In genomic region chr6:118311081-118311480, GRCm38 (mm10) we compare ENCODE assay signal across 21 mouse cellular contexts.
"Had no signal": no experiment of that assay in that cellular context is flagged by ENCODE, and none has a peak within 500 bp of the region (broad histone marks: within the 10 kb centered on the region; RNA-seq: fewer than 3 reads in every experiment).

No protein-coding gene starts in this region.

- H3K9me3 ChIP-seq: liver, embryonic 15.5 days; lung, embryonic 15.5 days; megakaryocyte, embryonic 14.5 days; midbrain, embryonic 13.5 days; midbrain, embryonic 15.5 days; neural tube, embryonic 13.5 days; neural tube, embryonic 15.5 days had no signal

- H3K27ac ChIP-seq: liver, embryonic 15.5 days; lung, embryonic 15.5 days; macrophage; midbrain, embryonic 13.5 days; midbrain, embryonic 15.5 days; neural tube, embryonic 13.5 days; neural tube, embryonic 15.5 days had no signal

- H3K27me3 ChIP-seq: liver, embryonic 15.5 days; lung, embryonic 15.5 days; midbrain, embryonic 13.5 days; midbrain, embryonic 15.5 days; neural tube, embryonic 13.5 days; neural tube, embryonic 15.5 days had no signal

- H3K4me2 ChIP-seq: liver, embryonic 15.5 days; lung, embryonic 15.5 days; midbrain, embryonic 13.5 days; midbrain, embryonic 15.5 days; neural tube, embryonic 13.5 days; neural tube, embryonic 15.5 days had no signal

- H3K9ac ChIP-seq: liver, embryonic 15.5 days; liver, postnatal 0 days; lung, embryonic 15.5 days; midbrain, embryonic 13.5 days; midbrain, embryonic 15.5 days; neural tube, embryonic 13.5 days; neural tube, embryonic 15.5 days had no signal

- ATAC-seq: liver, postnatal 0 days; lung, postnatal 0 days; midbrain, embryonic 13.5 days; midbrain, embryonic 15.5 days had no signal

- H3K36me3 ChIP-seq: liver, embryonic 15.5 days; lung, embryonic 15.5 days; midbrain, embryonic 13.5 days; midbrain, embryonic 15.5 days; neural tube, embryonic 13.5 days; neural tube, embryonic 15.5 days had no signal

- H3K4me3 ChIP-seq: liver, embryonic 15.5 days; lung, embryonic 15.5 days; megakaryocyte, embryonic 14.5 days; midbrain, embryonic 13.5 days; midbrain, embryonic 15.5 days; neural tube, embryonic 13.5 days; neural tube, embryonic 15.5 days had no signal

- H3K4me1 ChIP-seq: liver, embryonic 15.5 days; lung, embryonic 15.5 days; midbrain, embryonic 15.5 days had no signal

- DNase-seq: liver, postnatal 0 days; lung, adult 2 months; lung, postnatal 14 days; lung, postnatal 36 days; retina, postnatal 1 day; right cerebral cortex, adult 18-20 months; right cerebral cortex, postnatal 25 days; right cerebral cortex, postnatal 4 days; spleen, adult 18-20 months; thymus, adult 18-20 months; thymus, postnatal 14 days; thymus, postnatal 36 days had no signal
